10 mouse cellular contexts compared by ENCODE assay signal in the genomic region with DNA sequence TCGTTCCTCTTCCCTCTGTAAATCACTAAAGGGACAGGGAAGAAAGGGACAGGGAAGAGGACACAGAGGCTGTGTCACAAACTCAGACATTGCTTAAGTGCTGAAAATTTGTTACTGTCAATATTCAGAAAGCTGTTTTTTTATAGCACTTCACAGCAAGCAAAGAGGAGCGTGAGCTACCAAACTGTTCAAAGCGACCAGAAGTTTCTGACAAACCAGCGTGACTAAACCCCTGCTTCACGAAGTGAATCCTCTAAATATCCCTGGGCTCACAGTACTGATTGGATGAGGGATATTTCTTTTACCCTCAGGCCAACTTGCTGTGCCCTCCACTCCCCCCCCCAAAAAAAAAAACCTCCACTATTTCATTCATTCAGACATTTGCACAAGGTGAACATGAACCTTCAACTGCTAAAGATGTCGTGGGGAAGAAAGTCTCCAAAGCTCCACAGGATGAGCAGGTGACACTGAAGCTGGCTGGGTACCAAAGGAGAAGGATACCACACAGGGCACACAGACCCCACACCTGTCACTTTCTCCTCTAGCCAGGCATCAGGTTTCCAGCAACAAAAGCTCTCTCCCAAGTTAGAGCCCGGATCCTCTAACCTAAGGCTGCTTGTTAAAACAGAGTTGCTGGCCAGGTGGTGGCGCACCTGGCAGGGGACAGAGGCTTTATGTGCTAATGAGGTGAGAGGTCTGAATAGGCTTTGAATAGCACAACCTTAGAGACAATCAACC. TPM values are rescaled to one million over a fixed set of nuclear protein-coding genes. Genes with fewer than 3 reads are reported as not detected.
A peak's percentile ranks its signal among the peaks of the same experiment; 100 is the strongest.
DNase-seq lines count a peak whose midpoint lies in the region; ATAC-seq and TF ChIP-seq lines count a peak whose summit lies in the region.
"Had no signal": no experiment of that assay in that cellular context is flagged by ENCODE, and none has a peak within 500 bp of the region (broad histone marks: within the 10 kb centered on the region; RNA-seq: fewer than 3 reads in every experiment).

No protein-coding gene starts in this region.

- no peaks in the 10 kb centered on the region for H3K27me3 ChIP-seq in forebrain, postnatal 0 days (ENCODE audit: insufficient read depth, low read length)
- H3K27me3 ChIP-seq in forebrain, embryonic 15.5 days: no peaks in the 10 kb centered on the region
- no peaks in the 10 kb centered on the region for H3K27me3 ChIP-seq in kidney, embryonic 16.5 days (ENCODE audit: insufficient read depth, low read length)
- H3K27me3 ChIP-seq: hindbrain, embryonic 15.5 days; stomach, embryonic 15.5 days had no signal

- no peak overlapping the region for H3K4me3 ChIP-seq in forebrain, postnatal 0 days (ENCODE audit: low read depth, low read length)
- no peak overlapping the region for H3K4me3 ChIP-seq in forebrain, embryonic 15.5 days
- no peak overlapping the region for H3K4me3 ChIP-seq in kidney, embryonic 16.5 days (ENCODE audit: low read length)
- H3K4me3 ChIP-seq: hindbrain, embryonic 15.5 days; stomach, embryonic 15.5 days had no signal

- H3K4me1 ChIP-seq in forebrain, postnatal 0 days (ENCODE audit: insufficient read depth): no peaks in the 10 kb centered on the region; the same call in 1 of the 2 replicates
- peaks cover 31% of the 10 kb centered on the region for H3K4me1 ChIP-seq in forebrain, embryonic 15.5 days
- H3K4me1 ChIP-seq in kidney, embryonic 16.5 days (ENCODE audit: insufficient read depth, low read length): peaks cover 14% of the 10 kb centered on the region; the same call in 1 of the 2 replicates

- H3K4me2 ChIP-seq in forebrain, postnatal 0 days (ENCODE audit: low read depth): no peak overlapping the region
- H3K4me2 ChIP-seq in forebrain, embryonic 15.5 days (replicated peaks): no peak overlapping the region
- no peak overlapping the region for H3K4me2 ChIP-seq in kidney, embryonic 16.5 days (replicated peaks; ENCODE audit: low read depth, low read length)
- H3K4me2 ChIP-seq: hindbrain, embryonic 15.5 days; stomach, embryonic 15.5 days had no signal

- H3K36me3 ChIP-seq in forebrain, postnatal 0 days (ENCODE audit: insufficient read depth): no peaks in the 10 kb centered on the region
- H3K36me3 ChIP-seq in forebrain, embryonic 15.5 days: no peaks in the 10 kb centered on the region
- H3K36me3 ChIP-seq in kidney, embryonic 16.5 days (ENCODE audit: insufficient read depth, low read length): no peaks in the 10 kb centered on the region
- H3K36me3 ChIP-seq: hindbrain, embryonic 15.5 days; stomach, embryonic 15.5 days had no signal

- no peak for ATAC-seq in forebrain, postnatal 0 days
- ATAC-seq in forebrain, embryonic 15.5 days (replicated peaks): no peak
- 0 out of 2 replicates have a peak, but pooled peaks have one; percentile 2 for ATAC-seq in kidney, embryonic 16.5 days (ENCODE audit: low FRiP score, low TSS enrichment)
- peak; percentile 20; the same call in 1 of the 2 replicates for ATAC-seq in megakaryocyte-erythroid progenitor cell, adult 5-6 weeks (replicated peaks; ENCODE audit: low FRiP score, low TSS enrichment, poor library complexity, severe bottlenecking)

- no peak overlapping the region for H3K9ac ChIP-seq in forebrain, postnatal 0 days
- H3K9ac ChIP-seq in forebrain, embryonic 15.5 days (replicated peaks): no peak overlapping the region
- no peak overlapping the region for H3K9ac ChIP-seq in kidney, embryonic 16.5 days (replicated peaks; ENCODE audit: low read length)
- H3K9ac ChIP-seq: hindbrain, embryonic 15.5 days; stomach, embryonic 15.5 days had no signal

- H3K27ac ChIP-seq in forebrain, postnatal 0 days (ENCODE audit: low read depth, low read length): no peak overlapping the region
- no peak overlapping the region for H3K27ac ChIP-seq in forebrain, embryonic 15.5 days (replicated peaks)
- no peak overlapping the region for H3K27ac ChIP-seq in kidney, embryonic 16.5 days (ENCODE audit: low read length)

- 42% methylated on average over 8 of the region's 8 CpGs for WGBS in forebrain, postnatal 0 days
- WGBS in forebrain, embryonic 15.5 days: 35% methylated on average over 8 of the region's 8 CpGs
- whole genome bisulfite sequencing in kidney, embryonic 16.5 days: 47% methylated on average over 8 of the region's 8 CpGs

- H3K9me3 ChIP-seq in forebrain, postnatal 0 days (ENCODE audit: low read length): no peaks in the 10 kb centered on the region
- no peaks in the 10 kb centered on the region for H3K9me3 ChIP-seq in forebrain, embryonic 15.5 days
- no peaks in the 10 kb centered on the region for H3K9me3 ChIP-seq in kidney, embryonic 16.5 days (ENCODE audit: low read length)
- H3K9me3 ChIP-seq: hindbrain, embryonic 15.5 days; stomach, embryonic 15.5 days had no signal

- peak; percentile 37 for TF ChIP-seq CTCF in forebrain, postnatal 0 days (IDR thresholded peaks at IDR 0.05; ENCODE audit: low read depth)

- DNase-seq in forebrain, postnatal 0 days: no peak
- DNase-seq in B cell, adult 2 months: peak; percentile 70 to 75
- DNase-seq in cerebellum, adult 8-10 months: peak; percentile 44
- DNase-seq in urinary bladder, postnatal 25 days (ENCODE audit: low spot score): no peak
- DNase-seq in right cerebral cortex, postnatal 10 days (ENCODE audit: low spot score in 2 of 2): no peak

RNA-seq across cellular contexts. Expression of a gene that starts 16.2 kb away (rescaled TPM):
- 9.5 and 9.7 TPM in 2 replicates for total RNA-seq in forebrain, postnatal 0 days (2014; rRNA removed)
- 8.2 and 11.2 TPM in 2 replicates for polyA plus RNA-seq in forebrain, postnatal 0 days (2015; fragmentation: Nextera tagmentation; extraction: Ambion mirVana)
- 13.3 and 14.7 TPM in 2 replicates for polyA plus RNA-seq in forebrain, embryonic 15.5 days (2015; fragmentation: Nextera tagmentation; extraction: Ambion mirVana)
- 32.6 and 38.8 TPM in 2 replicates for polyA plus RNA-seq in kidney, embryonic 16.5 days (2015; fragmentation: Nextera tagmentation; extraction: Ambion mirVana)
- total RNA-seq in megakaryocyte-erythroid progenitor cell, adult 5-6 weeks (2014; fragmentation: Nextera tagmentation): 46.7 and 47.5 TPM in 2 replicates
- total RNA-seq in megakaryocyte-erythroid progenitor cell, adult 5-6 weeks (2017): 56.6 and 61.3 TPM in 2 replicates

RNA-seq across cellular contexts. Expression of a gene that starts 33.3 kb away (rescaled TPM):
- 0.24 TPM in 1 of 2 replicates, not detected in the other for total RNA-seq in forebrain, postnatal 0 days (2014; rRNA removed)
- polyA plus RNA-seq in forebrain, postnatal 0 days (2015; fragmentation: Nextera tagmentation; extraction: Ambion mirVana): not detected in 2 replicates
- not detected in 2 replicates for polyA plus RNA-seq in forebrain, embryonic 15.5 days (2015; fragmentation: Nextera tagmentation; extraction: Ambion mirVana)
- polyA plus RNA-seq in kidney, embryonic 16.5 days (2015; fragmentation: Nextera tagmentation; extraction: Ambion mirVana): 0.06 TPM in 1 of 2 replicates, not detected in the other
- total RNA-seq in megakaryocyte-erythroid progenitor cell, adult 5-6 weeks (2014; fragmentation: Nextera tagmentation): not detected in 2 replicates
- total RNA-seq in megakaryocyte-erythroid progenitor cell, adult 5-6 weeks (2017): not detected in 2 replicates

RNA-seq across cellular contexts. Expression of a gene that starts 55.0 kb away (rescaled TPM):
- total RNA-seq in forebrain, postnatal 0 days (2014; rRNA removed): 24.9 and 33.4 TPM in 2 replicates
- polyA plus RNA-seq in forebrain, postnatal 0 days (2015; fragmentation: Nextera tagmentation; extraction: Ambion mirVana): 17.5 and 34.3 TPM in 2 replicates
- polyA plus RNA-seq in forebrain, embryonic 15.5 days (2015; fragmentation: Nextera tagmentation; extraction: Ambion mirVana): 60.7 and 66.9 TPM in 2 replicates
- 68.1 and 69.0 TPM in 2 replicates for polyA plus RNA-seq in kidney, embryonic 16.5 days (2015; fragmentation: Nextera tagmentation; extraction: Ambion mirVana)
- 138 and 220 TPM in 2 replicates for total RNA-seq in megakaryocyte-erythroid progenitor cell, adult 5-6 weeks (2014; fragmentation: Nextera tagmentation)
- total RNA-seq in megakaryocyte-erythroid progenitor cell, adult 5-6 weeks (2017): 307 and 371 TPM in 2 replicates

Comparison
In these comparisons a context has a peak if more than half of its experiments do, and no peak if none do; other contexts are left out.
1. ATAC-seq: peak in kidney, embryonic 16.5 days (single experiment) and megakaryocyte-erythroid progenitor cell, adult 5-6 weeks (single experiment); none in forebrain, postnatal 0 days (single experiment) and forebrain, embryonic 15.5 days (single experiment).
2. DNase-seq: peak in B cell, adult 2 months (2 of 2) and cerebellum, adult 8-10 months (single experiment); none in forebrain, postnatal 0 days (single experiment), urinary bladder, postnatal 25 days (single experiment) and right cerebral cortex, postnatal 10 days (0 of 2).